Mouse (Mus musculus) liver (tissue): ENCODE measurements at regions not wholly inside any gene's neighbourhood (a gene's known extent, or its start where the extent isn't known, plus 50 kb on each side); places are given as distances from the start of the nearest gene placed in this dataset.

Experiments used
- DNase-seq: peaks from one replicate; pipeline ENCODE4 v3.0.0-alpha.2; 2020; ENCODE audit warnings: mixed read lengths

- DNase-seq: no peak
Observed at GRCm38 (mm10) chr13:5234232-5234631, 625.3 kb upstream of the Akr1e1 start.

DNA sequence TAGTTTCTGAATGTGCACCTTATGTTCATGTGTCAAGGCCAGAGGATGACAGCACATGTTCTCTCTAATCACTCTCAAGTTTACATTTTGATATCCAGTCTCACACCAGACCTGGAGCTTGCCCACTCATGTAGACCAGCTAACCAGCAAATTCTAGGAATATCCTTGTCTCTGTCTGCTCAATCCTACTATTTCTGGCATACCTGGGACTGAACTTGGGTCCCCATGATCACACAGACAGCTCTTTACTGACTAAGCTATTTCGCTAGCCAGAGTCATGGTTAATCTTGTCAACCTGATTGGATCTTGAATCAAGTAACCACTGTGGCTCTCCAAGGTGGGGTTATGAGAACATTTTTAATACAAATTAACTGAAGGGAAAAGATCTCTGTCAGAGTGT is 625.9 kb upstream of the Klf6 start:
- DNase-seq: no peak

GRCm38 (mm10) chr13:5240541-5240940 is 620.7 kb upstream of the Klf6 start:
- no peak for DNase-seq

DNA sequence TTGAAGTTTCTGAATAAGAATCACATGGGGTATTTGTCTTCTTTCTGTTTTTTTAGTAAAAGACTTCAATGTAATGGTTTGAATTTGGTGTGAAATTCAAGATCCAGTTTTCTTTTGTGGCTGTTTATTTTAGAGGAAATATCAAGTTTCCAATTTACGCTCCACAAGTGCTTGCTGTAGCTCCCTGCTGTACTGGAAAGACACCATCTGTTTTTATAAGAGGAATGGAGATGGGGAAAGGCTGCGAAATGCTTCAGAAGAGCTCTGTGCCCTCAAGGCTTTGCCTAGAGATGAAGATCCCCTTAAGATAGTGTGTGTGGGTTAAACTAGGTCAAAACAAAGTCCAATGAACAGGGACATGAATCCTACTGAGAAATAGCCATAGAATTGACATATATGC is 618.5 kb upstream of the Klf6 start:
- no peak for DNase-seq

GRCm38 (mm10) chr13:5248671-5249391 is 612.5 kb upstream of the Klf6 start:
- no peak for DNase-seq

GRCm38 (mm10) chr13:5257891-5258660 is 603.2 kb upstream of the Klf6 start:
- DNase-seq: no peak

GRCm38 (mm10) chr13:5259760-5260159 is 601.5 kb upstream of the Klf6 start:
- no peak for DNase-seq

GRCm38 (mm10) chr13:5272506-5273192 is 588.6 kb upstream of the Klf6 start:
- DNase-seq: no peak

DNA sequence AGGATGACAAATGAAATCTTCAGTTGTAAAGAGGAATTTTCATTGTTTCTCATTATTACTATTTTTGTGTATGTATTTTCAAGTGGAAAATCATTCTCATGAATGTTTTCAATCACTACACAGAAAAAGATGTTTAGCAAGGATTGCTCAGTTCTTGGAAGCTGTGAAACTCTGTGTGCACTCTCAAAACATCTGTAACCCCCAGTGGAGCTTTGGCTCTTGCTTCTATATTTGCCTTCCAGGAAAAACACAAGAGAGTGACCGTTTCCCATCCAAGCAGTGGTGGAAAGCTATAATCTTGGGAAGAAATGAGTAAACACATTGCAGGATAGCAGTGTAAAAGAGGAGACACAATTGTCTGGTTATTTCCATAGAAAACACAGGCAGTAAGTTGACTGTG is 584.7 kb upstream of the Klf6 start:
- no peak for DNase-seq

GRCm38 (mm10) chr13:5289753-5290449 is 571.4 kb upstream of the Klf6 start:
- DNase-seq: no peak

DNA sequence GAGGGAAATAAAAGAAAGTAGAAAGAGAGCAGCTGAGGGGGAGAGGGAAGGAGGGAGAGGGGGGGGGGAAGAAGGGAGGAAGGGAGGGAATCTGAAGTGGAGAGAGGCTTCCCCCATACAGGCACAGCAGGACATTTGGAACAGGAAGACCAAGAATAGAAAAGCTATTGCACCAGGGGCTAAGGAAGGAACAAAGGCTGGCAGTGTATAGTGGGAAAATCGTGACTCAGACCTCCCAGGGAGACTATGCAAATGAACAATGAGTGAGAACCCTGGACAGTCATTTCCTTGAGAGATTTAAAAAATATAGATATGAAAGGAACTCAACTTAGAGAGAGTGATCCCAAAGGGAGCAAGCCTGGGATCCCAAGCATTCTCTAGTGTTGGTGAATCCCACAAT is 559.1 kb upstream of the Klf6 start:
- no peak for DNase-seq

DNA sequence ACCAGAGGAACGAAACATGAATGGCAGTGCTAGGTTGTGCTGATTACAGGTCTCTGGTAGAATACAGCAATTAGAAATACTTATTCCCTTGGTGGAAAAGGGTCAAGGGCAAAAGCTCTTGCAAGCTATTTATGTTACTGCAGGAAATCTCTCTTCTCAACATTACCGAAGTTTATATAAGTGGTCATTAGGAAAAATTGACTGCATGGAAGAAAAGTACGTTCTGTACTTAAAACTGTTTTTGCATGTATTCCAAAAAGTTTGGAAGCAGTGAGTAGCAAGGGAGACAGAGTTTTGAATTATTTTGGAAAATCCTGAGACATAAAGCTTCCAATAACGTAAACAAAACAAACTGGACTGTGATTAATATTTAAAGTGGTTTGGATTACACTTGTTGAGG is 554.6 kb upstream of the Klf6 start:
- DNase-seq: no peak

DNA sequence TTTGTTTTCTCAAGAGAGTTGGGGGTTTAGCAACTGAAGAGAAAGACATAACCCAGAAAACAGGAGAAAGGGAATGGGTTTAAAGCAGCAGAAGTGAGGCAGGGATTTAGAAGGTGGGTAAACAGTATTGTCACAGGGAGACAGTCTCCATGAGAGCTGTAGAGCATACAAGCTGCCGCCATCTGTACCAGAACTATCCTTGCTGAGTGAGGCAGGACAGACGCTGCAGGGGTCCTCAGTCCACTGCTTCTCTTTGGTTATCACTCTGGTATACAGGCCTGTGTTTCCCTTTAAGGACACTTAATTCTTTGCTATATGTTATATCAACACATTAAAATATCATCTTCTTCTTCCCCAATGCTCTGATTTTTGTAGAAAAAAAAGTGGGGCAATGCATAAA is 548.0 kb upstream of the Klf6 start:
- no peak for DNase-seq

- DNase-seq: no peak
Observed at GRCm38 (mm10) chr13:5315011-5315410, 546.3 kb upstream of the Klf6 start.

- DNase-seq: no peak
Observed at GRCm38 (mm10) chr13:5317941-5318856, 543.1 kb upstream of the Klf6 start.

GRCm38 (mm10) chr13:5345712-5346111 is 515.6 kb upstream of the Klf6 start:
- DNase-seq: no peak

GRCm38 (mm10) chr13:5347503-5348469 is 513.5 kb upstream of the Klf6 start:
- DNase-seq: no peak

- DNase-seq: no peak
Observed at GRCm38 (mm10) chr13:5367058-5367797, 494.1 kb upstream of the Klf6 start.

DNA sequence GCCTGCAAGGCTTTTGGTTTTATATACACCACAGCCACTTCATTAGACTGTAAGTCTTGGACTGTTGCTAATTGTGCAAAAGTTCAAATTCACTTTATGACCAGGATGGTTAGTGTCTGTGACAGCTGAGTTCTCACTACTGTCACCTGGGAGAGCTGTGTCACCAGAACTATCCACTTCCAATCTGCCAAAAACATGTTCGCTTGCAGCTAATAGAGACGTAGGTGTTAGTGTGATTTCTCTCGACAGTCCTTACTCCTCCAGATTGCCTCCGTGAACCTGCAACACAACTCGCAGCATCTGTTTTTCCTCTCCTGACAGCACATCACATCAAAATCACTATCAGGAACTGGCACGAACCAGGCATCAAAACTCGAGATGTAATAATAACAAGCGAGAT is 491.3 kb upstream of the Klf6 start:
- no peak for DNase-seq

DNA sequence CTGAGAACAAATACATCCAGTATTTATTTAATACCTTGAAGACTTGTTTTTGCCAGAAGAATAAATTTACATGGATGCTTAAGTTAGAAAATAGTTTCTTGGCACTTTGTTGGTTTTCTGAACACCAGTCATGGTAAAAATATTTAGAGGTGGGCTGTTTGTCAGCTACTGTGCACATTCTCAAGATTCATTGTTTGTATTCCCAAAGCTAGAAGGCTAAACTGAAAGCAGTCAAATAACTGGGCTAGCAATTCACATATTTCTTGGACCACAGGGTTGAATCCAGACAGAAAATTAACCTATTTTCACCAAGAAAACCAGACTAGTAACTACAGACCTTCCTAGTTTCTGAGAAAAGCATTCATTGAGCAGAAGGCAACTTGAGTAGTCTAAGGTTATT is 488.1 kb upstream of the Klf6 start:
- no peak for DNase-seq
